Mouse (Mus musculus): Measurements from ENCODE around the gene Ccdc134.

Ccdc134 gene

DNA sequence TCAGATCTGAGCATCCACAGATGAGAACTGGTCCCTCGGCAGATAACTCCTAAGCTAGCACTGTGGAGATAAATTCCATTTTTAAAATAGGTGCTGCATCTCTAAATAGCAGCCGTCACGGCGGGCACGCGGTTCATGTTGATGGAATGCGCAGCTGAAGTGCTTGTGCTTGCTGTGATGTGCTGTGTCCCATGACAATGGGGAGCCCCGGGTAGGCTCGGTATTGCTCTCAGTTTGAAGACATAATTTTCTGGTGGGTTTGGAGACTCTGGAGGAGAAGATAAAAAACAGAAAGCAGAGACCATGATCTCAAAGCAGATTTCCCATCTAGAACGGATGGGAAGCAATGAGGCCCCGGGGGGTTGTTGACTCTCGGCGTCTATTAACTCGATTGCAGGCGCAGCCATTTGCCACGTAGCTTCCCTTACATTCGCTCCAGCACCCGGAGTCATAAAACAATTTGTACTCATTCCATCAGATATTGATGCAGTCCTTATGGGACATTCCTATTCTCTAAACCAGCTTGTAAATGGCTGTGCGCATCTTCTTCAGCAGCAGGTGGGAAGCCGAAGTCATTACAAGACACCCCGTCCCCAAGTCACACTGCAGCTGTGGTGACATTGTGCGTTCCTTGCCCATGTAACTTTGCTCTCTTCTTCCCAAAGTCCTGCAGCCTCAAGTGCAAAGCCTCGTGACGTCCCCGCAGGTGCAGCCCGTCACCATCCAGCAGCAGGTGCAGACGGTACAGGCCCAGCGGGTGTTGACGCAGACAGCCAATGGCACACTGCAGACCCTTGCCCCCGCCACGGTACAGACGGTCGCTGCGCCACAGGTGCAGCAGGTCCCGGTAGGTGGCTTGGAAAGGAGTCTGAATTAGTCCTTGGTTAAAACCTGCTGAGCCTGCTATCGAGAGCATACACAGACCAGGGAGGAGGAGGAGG lies 43.0 kb downstream of the Ccdc134 start:
- DNase-seq (ENCODE audit: low spot score) = no peak

- DNase-seq (ENCODE audit: low spot score) = no peak
Observed at GRCm38 (mm10) chr15:82172648-82173047, 44.9 kb downstream of the Ccdc134 start.

- no peak for DNase-seq (ENCODE audit: low spot score)
Observed at GRCm38 (mm10) chr15:82175091-82175490, 47.4 kb downstream of the Ccdc134 start.

DNA sequence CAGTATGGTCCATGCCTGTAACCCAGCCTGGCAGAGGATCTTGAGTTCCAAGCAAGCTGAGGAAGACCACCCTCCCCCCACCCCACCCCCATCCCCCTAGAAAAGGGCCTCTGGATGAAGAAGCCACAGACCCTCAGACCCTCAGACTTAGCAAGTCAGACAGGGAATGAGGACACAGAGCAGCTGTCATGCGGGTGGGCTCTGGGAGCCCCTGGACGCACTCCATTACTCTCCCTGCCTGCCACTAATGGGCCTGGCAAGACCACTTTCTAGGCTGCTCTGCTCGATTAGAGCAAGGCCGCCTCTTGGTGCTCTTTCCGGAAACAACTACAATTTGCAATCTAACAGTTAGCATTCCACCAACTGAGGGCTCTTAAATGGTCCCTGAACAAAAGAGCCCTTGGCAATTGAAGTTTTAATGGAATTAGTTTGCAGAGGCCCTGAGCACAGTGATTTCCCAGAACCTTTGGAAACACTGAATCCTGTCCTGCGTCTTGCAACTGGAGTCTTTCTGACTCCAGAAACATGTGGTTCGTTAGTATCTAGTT lies 50.1 kb downstream of the Ccdc134 start:
- DNase-seq (ENCODE audit: low spot score) = no peak

DNA sequence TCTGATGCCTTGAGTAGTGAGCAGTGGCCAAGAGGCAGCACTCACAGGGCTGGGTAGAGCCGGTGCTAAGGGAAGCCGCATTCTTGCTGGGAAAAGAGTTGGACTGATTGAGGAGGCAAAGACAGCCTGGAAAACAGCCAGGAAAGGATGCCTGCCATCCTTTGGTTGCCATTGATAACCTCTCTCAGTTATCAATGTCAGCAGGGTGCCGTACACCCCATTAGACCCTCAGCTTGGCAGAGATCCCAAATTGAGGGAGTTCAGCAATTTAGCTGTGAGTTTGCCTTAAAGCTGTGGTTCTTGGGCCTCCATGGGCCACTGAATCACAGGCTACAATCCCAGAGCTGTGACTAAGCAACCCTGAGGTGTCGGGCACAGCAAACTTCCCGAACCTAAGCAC lies 53.4 kb downstream of the Ccdc134 start:
- DNase-seq (ENCODE audit: low spot score) = no peak

GRCm38 (mm10) chr15:82182311-82182710 lies 54.6 kb downstream of the Ccdc134 start:
- no peak for DNase-seq (ENCODE audit: low spot score)

DNA sequence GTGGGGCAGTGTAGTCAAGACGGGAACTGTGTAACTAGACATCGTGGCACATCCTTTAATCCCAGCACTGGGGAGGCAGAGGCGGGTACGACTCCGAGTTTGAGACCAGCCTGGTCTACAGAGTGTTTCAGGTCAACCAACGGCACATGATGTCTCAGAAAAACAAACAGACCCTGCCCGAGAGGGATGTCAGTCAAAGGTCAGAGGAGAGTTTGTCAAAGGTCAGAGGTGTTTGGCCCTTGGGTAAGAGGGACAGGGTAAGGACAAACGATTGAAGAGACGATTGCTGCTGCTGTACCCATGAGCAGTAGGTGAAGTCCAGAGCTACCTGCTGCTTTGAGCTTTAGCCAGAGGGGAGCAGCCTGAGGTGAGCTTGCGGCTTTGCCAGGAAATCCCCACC lies 55.9 kb downstream of the Ccdc134 start:
- DNase-seq (ENCODE audit: low spot score) = no peak

DNA sequence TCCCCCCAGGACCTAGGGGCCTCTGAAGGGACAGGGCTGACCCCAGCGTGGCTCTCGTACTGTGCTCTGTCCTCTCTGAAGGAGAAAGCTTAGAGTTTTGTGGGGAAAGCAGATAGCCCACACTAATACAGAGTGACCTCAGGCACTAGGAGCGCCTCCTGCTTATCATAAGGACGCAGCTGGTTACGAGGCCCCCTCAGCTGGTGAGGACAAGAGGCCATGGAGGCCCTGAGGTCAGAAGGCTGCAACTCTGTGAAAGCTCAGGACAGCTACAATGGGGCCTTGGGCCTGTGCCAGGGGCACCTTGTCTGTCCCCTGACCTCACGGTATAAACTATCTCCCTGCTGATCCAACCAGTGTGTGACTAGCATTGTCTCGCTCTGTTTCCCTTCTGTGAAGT lies 56.5 kb downstream of the Ccdc134 start:
- no peak for DNase-seq (ENCODE audit: low spot score)

DNA sequence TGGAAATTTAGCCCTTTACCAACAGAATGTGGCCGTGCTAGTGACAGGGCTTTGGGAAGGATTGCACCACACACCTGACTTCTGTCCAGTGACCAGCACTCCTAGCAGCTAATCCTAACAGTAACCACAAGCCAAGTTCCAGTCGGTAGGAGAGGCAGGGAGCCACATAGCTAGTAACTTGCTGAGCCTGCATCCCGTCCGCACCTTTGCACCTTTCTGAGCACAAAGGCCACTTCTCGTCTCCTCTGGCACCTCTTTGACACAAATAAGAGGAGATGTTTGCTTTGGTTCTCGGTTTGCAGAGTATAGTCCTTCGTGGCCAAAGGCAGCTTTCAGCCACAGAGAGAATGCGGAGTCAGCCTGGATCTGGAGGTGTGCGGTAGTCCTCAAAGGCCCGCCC lies 56.9 kb downstream of the Ccdc134 start:
- no peak for DNase-seq (ENCODE audit: low spot score)

DNA sequence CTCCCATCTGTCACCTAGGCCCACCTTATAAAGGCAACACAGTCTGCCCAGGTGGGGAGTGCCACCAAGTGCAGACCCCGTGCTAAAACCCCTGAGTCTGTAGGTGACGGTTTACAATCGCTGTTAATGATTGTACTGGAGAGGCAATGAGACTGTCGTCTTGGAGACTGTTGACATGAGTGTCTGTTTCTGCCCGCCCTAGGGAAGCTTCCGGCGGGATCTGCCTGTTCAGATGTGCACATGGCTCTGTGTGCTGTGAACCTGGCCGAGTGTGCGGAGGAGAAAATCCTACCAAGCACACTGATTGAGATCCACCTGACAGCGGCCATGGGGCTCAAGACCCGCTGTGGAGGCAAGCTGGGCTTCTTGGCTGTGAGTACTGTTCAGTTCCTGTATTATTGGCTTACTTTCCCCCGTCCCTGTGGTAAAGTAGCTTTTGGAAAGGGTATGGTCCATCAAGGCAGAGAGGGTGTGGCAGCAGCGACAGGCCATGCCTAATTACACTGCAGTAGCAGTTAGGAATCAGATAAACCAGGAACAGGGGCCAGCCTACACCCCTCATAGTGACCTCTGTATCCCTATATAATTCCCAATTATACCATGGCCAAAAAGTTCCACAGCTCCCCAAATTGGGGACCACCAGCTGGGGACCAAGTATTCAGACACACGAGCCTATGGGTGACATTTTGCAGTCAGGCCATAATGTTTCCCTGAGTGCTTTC lies 57.5 kb downstream of the Ccdc134 start:
- DNase-seq (ENCODE audit: low spot score) = no peak

- no peak for DNase-seq (ENCODE audit: low spot score)
Observed at GRCm38 (mm10) chr15:82186131-82186530, 58.4 kb downstream of the Ccdc134 start.

DNA sequence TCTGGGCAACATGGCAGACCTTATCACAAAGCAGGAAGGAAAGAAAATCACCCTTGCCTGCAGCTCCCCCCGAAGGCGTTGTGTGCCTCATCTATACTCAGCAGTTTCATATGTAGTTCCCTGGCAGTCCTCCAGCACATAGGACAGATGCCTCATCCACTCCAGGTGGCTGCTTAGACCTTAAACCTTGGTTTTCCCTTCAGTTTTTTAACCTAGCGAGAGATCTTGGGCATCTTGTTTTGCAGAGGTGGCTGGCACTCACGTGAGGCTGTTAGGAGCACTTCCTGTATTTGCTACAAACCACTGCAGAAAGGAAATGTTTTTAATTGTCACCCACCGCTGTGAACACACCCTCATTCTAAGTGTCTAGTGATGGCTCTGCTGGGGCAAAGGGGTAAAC lies 59.2 kb downstream of the Ccdc134 start:
- DNase-seq (ENCODE audit: low spot score) = no peak

DNA sequence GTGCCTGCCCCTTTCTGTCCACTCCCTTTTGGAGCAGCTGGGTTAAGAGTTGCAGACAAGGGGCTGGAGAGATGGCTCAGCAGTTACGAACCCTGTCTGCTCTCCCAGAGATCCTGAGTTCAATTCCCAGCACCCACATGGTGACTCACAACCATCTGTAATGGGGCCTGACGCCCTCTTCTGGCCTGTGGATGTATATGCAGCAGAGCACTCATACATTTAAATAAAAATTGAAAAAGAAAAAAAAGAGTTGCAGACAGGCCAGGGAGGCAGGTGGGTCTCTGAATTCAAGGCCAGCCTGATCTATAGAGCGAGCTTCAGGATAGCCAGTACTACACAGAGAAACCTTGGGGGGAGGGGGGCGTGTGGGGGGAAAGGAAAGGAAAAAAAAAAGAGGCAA lies 59.7 kb downstream of the Ccdc134 start:
- no peak for DNase-seq (ENCODE audit: low spot score)

DNA sequence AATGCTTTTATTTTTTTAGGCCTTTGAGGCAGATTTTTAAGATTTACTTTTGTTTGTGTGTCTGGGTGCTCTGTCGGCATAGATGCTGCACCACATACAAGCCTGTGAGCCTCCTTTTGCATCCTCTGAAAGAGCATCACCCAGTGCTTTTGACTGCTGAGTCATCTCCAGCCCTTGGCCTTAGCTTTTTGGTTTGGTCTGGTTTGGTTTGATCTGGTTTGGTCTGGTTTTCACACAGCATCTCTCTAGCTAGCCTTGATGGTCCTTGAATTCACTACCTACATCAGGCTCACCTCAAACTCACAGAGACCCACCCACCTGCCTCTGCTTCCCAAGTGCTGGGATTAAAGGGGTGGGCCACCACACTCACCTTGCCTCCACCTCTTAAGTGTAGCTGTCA lies 60.2 kb downstream of the Ccdc134 start:
- DNase-seq (ENCODE audit: low spot score) = no peak

GRCm38 (mm10) chr15:82188481-82189240 lies 60.9 kb downstream of the Ccdc134 start:
- DNase-seq (ENCODE audit: low spot score) = peak; percentile 73

Data from testis, postnatal 10 days (tissue).